Mouse (Mus musculus) lung, embryonic 16.5 days (tissue): ENCODE measurements around the gene E2f2. TPM values are rescaled to one million over a fixed set of nuclear protein-coding genes. Genes with fewer than 3 reads are reported as not detected.

Experiments
- ATAC-seq: fragments of 200-750 bp; cut with Nextera tagmentation; 2 replicates; pipeline ENCODE4 v1.8.0; 2017; ENCODE audit warnings: low read depth, mild to moderate bottlenecking, moderate library complexity
- H3K27ac ChIP-seq: fragments of 300-500 bp; sonication (generic); 2 replicates; pipeline ENCODE4 v1.5.1; 2014; ENCODE audit warnings: mild to moderate bottlenecking, control low read depth, low read length
- H3K27me3 ChIP-seq: fragments of 300-500 bp; sonication (generic); 2 replicates; pipeline ENCODE4 v1.6.1; 2014; ENCODE audit warnings: low read depth, low read length, mixed read lengths; ENCODE audit not compliant: control insufficient read depth, insufficient read depth
- H3K36me3 ChIP-seq: fragments of 300-500 bp; sonication (generic); 2 replicates; pipeline ENCODE4 v1.6.1; 2014; ENCODE audit warnings: low read length; ENCODE audit not compliant: control insufficient read depth, insufficient read depth
- H3K4me1 ChIP-seq: fragments of 300-500 bp; sonication (generic); replicated peaks from 2 replicates; pipeline ENCODE4 v1.6.1; 2014; ENCODE audit warnings: low read length, mixed read lengths; ENCODE audit not compliant: control insufficient read depth, insufficient read depth
- H3K4me2 ChIP-seq: fragments of 300-500 bp; sonication (generic); 2 replicates; pipeline ENCODE4 v1.6.1; 2014; ENCODE audit warnings: low read depth, low read length, control low read depth
- H3K4me3 ChIP-seq: fragments of 300-500 bp; sonication (generic); 2 replicates; pipeline ENCODE4 v1.5.1; 2014; ENCODE audit warnings: mild to moderate bottlenecking, low read length, control low read depth
- H3K9ac ChIP-seq: fragments of 300-500 bp; sonication (generic); 2 replicates; pipeline ENCODE4 v1.6.1; 2014; ENCODE audit warnings: low read length, control low read depth
- H3K9me3 ChIP-seq: fragments of 300-500 bp; sonication (generic); 2 replicates; pipeline ENCODE4 v1.6.1; 2016; ENCODE audit warnings: low read length; ENCODE audit not compliant: control insufficient read depth
- WGBS: fragments of 180-500 bp; shearing (Covaris S2); extraction: QIAGEN DNeasy Blood & Tissue Kit; methylation state at CpG from one replicate; pipeline ENCODE4 v1.1.7; 2014; 5-methylcytosine and 5-hydroxymethylcytosine counted together
- polyA plus RNA-seq: library from polyadenylated mRNA; unstranded; fragments of >200 nt; fragmentation: Nextera tagmentation; extraction: Ambion mirVana; gene quantifications from 2 replicates; pipeline ENCODE4 v1.2.1, GENCODE M21; 2015

E2f2 gene
- polyA plus RNA-seq, 1 experiment from 2014 or later = 18.4 TPM

- no peak for ATAC-seq
- WGBS = 69% methylated on average over 8 of the region's 8 CpGs
- Histone ChIP-seq H3K27me3 (no peaks in the 10 kb centered on the region), H3K4me3 (no peak overlapping the region), H3K9me3 (no peaks in the 10 kb centered on the region), H3K4me1 (peaks cover 27% of the 10 kb centered on the region), H3K36me3 (peaks cover 8% of the 10 kb centered on the region), H3K4me2 (no peak overlapping the region), H3K27ac (no peak overlapping the region), H3K9ac (no peak overlapping the region)
Measured at GRCm38 (mm10) chr4:136189912-136190311, 17.7 kb downstream of the E2f2 start.

- Histone ChIP-seq H3K9ac (no peak overlapping the region), H3K4me2 (no peak overlapping the region), H3K27ac (no peak overlapping the region), H3K36me3 (peaks cover 8% of the 10 kb centered on the region), H3K4me1 (peaks cover 5% of the 10 kb centered on the region), H3K9me3 (no peaks in the 10 kb centered on the region), H3K4me3 (no peak overlapping the region), H3K27me3 (no peaks in the 10 kb centered on the region)
- no peak for ATAC-seq
- WGBS = 65% methylated on average over 3 of the region's 3 CpGs
Measured at GRCm38 (mm10) chr4:136193571-136193970, 21.4 kb downstream of the E2f2 start.

GRCm38 (mm10) chr4:136195029-136195428, 22.8 kb downstream of the E2f2 start:
- H3K4me3 ChIP-seq = no peak overlapping the region
- ATAC-seq = peak; percentile 74
- no peaks in the 10 kb centered on the region for H3K27me3 ChIP-seq
- H3K36me3 ChIP-seq = peaks cover 8% of the 10 kb centered on the region
- no peak overlapping the region for H3K4me2 ChIP-seq
- H3K9me3 ChIP-seq = no peaks in the 10 kb centered on the region
- peaks cover 5% of the 10 kb centered on the region for H3K4me1 ChIP-seq
- peak overlapping the region; percentile 64 for H3K27ac ChIP-seq
- H3K9ac ChIP-seq = no peak overlapping the region
- 17% methylated on average over 7 of the region's 7 CpGs for WGBS

GRCm38 (mm10) chr4:136195629-136196028, 23.4 kb downstream of the E2f2 start:
- peaks cover 5% of the 10 kb centered on the region for H3K4me1 ChIP-seq
- H3K4me2 ChIP-seq = no peak overlapping the region
- no peak overlapping the region for H3K4me3 ChIP-seq
- ATAC-seq = no peak
- H3K9me3 ChIP-seq = no peaks in the 10 kb centered on the region
- H3K9ac ChIP-seq = no peak overlapping the region
- peaks cover 8% of the 10 kb centered on the region for H3K36me3 ChIP-seq
- 44% methylated on average over 9 of the region's 9 CpGs for WGBS
- H3K27me3 ChIP-seq = no peaks in the 10 kb centered on the region
- H3K27ac ChIP-seq = peak overlapping the region; percentile 64

GRCm38 (mm10) chr4:136196201-136196600, 24.0 kb downstream of the E2f2 start:
- Histone ChIP-seq H3K4me3 (no peak overlapping the region), H3K36me3 (peaks cover 8% of the 10 kb centered on the region), H3K9me3 (no peaks in the 10 kb centered on the region), H3K4me2 (no peak overlapping the region), H3K9ac (no peak overlapping the region), H3K4me1 (peaks cover 5% of the 10 kb centered on the region), H3K27me3 (no peaks in the 10 kb centered on the region), H3K27ac (peak overlapping the region; percentile 64; the same call in 1 of the 2 replicates)
- 86% methylated on average over 10 of the region's 10 CpGs for WGBS
- ATAC-seq = no peak

- 74% methylated on average over 7 of the region's 7 CpGs for WGBS
- no peak for ATAC-seq
Measured at GRCm38 (mm10) chr4:136198846-136199245, 26.7 kb downstream of the E2f2 start.

GRCm38 (mm10) chr4:136199562-136200292, 27.5 kb downstream of the E2f2 start:
- H3K36me3 ChIP-seq = no peaks in the 10 kb centered on the region
- ATAC-seq = no peak
- no peak overlapping the region for H3K4me3 ChIP-seq
- no peak overlapping the region for H3K4me2 ChIP-seq
- peaks cover 2% of the 10 kb centered on the region; the same call in 1 of the 2 replicates for H3K4me1 ChIP-seq
- no peak overlapping the region for H3K9ac ChIP-seq
- no peaks in the 10 kb centered on the region for H3K27me3 ChIP-seq
- no peak overlapping the region for H3K27ac ChIP-seq
- H3K9me3 ChIP-seq = no peaks in the 10 kb centered on the region
- WGBS = 26% methylated on average over 9 of the region's 9 CpGs

More at GRCm38 (mm10) chr4:136198846-136199245, 26.7 kb downstream of the E2f2 start:
- no peak overlapping the region for H3K9ac ChIP-seq
- H3K27me3 ChIP-seq = no peaks in the 10 kb centered on the region
- peaks cover 5% of the 10 kb centered on the region for H3K4me1 ChIP-seq
- H3K27ac ChIP-seq = no peak overlapping the region
- no peaks in the 10 kb centered on the region for H3K36me3 ChIP-seq
- H3K4me2 ChIP-seq = no peak overlapping the region
- no peak overlapping the region for H3K4me3 ChIP-seq
- no peaks in the 10 kb centered on the region for H3K9me3 ChIP-seq

GRCm38 (mm10) chr4:136202509-136202908, 30.3 kb downstream of the E2f2 start:
- H3K9me3 ChIP-seq = no peaks in the 10 kb centered on the region
- H3K4me3 ChIP-seq = no peak overlapping the region
- H3K27ac ChIP-seq = no peak overlapping the region
- 5% methylated on average over 9 of the region's 9 CpGs for WGBS
- no peak overlapping the region for H3K9ac ChIP-seq
- no peaks in the 10 kb centered on the region for H3K27me3 ChIP-seq
- no peak overlapping the region for H3K4me2 ChIP-seq
- peaks cover 13% of the 10 kb centered on the region for H3K4me1 ChIP-seq
- ATAC-seq = peak; percentile 26; the same call in 1 of the 2 replicates
- no peaks in the 10 kb centered on the region for H3K36me3 ChIP-seq

- H3K27ac ChIP-seq = no peak overlapping the region
- H3K36me3 ChIP-seq = no peaks in the 10 kb centered on the region
- no peak overlapping the region for H3K4me2 ChIP-seq
- H3K4me3 ChIP-seq = no peak overlapping the region
- H3K9me3 ChIP-seq = no peaks in the 10 kb centered on the region
- 53% methylated on average over 2 of the region's 2 CpGs for WGBS
- no peak overlapping the region for H3K9ac ChIP-seq
- ATAC-seq = no peak
- peaks cover 14% of the 10 kb centered on the region for H3K4me1 ChIP-seq
- H3K27me3 ChIP-seq = no peaks in the 10 kb centered on the region
Measured at GRCm38 (mm10) chr4:136204775-136205174, 32.6 kb downstream of the E2f2 start.
